Mouse (Mus musculus) embryonic facial prominence, embryonic 15.5 days (tissue): ENCODE data around the gene 4930432K21Rik. TPM values are rescaled to one million over a fixed set of nuclear protein-coding genes. Genes with fewer than 3 reads are reported as not detected.

Source experiments
- ATAC-seq: fragments of 200-750 bp; cut with Nextera tagmentation; 2 replicates; pipeline ENCODE4 v1.8.0; 2017; ENCODE audit warnings: low read depth, moderate TSS enrichment; ENCODE audit not compliant: insufficient number of reproducible peaks, low FRiP score, low TSS enrichment
- H3K27ac ChIP-seq: fragments of 300-500 bp; sonication (generic); replicated peaks from 2 replicates; pipeline ENCODE4 v1.5.1; 2015; ENCODE audit warnings: mild to moderate bottlenecking, inconsistent platforms
- H3K27me3 ChIP-seq: fragments of 300-500 bp; sonication (generic); 2 replicates; pipeline ENCODE4 v1.6.1; 2015; ENCODE audit warnings: inconsistent platforms
- H3K36me3 ChIP-seq: fragments of 300-500 bp; sonication (generic); 2 replicates; pipeline ENCODE4 v1.6.1; 2015; ENCODE audit warnings: mild to moderate bottlenecking, inconsistent platforms
- H3K4me1 ChIP-seq: fragments of 300-500 bp; sonication (generic); 2 replicates; pipeline ENCODE4 v1.6.1; 2015; ENCODE audit warnings: inconsistent platforms
- H3K4me2 ChIP-seq: fragments of 300-500 bp; sonication (generic); replicated peaks from 2 replicates; pipeline ENCODE4 v1.6.1; 2015; ENCODE audit warnings: mild to moderate bottlenecking, inconsistent platforms
- H3K4me3 ChIP-seq: fragments of 300-500 bp; sonication (generic); replicated peaks from 2 replicates; pipeline ENCODE4 v1.5.1; 2015; ENCODE audit warnings: mild to moderate bottlenecking, inconsistent platforms
- H3K9ac ChIP-seq: fragments of 300-500 bp; sonication (generic); 2 replicates; pipeline ENCODE4 v1.6.1; 2015; ENCODE audit warnings: inconsistent platforms
- H3K9me3 ChIP-seq: fragments of 300-500 bp; sonication (generic); replicated peaks from 2 replicates; pipeline ENCODE4 v1.6.1; 2016; ENCODE audit warnings: inconsistent platforms
- WGBS: fragments of 180-500 bp; shearing (Covaris S2); methylation state at CpG from one replicate; pipeline ENCODE4 v1.1.7; 2015; 5-methylcytosine and 5-hydroxymethylcytosine counted together
- polyA plus RNA-seq: library from polyadenylated mRNA; unstranded; fragments of >200 nt; fragmentation: Nextera tagmentation; extraction: Ambion mirVana; gene quantifications from 2 replicates; pipeline ENCODE4 v1.2.1, GENCODE M21; 2015

The 4930432K21Rik gene
- polyA plus RNA-seq, 1 experiment from 2014 or later: 2.3 TPM

- H3K9ac ChIP-seq: no peak overlapping the region
Observed at GRCm38 (mm10) chr8:84149181-84149580, 1.4 kb downstream of the 4930432K21Rik start.

GRCm38 (mm10) chr8:84157620-84158019 lies 9.8 kb downstream of the 4930432K21Rik start:
- Histone ChIP-seq H3K36me3 (0 out of 2 replicates have a peak, but pooled peaks cover 6% of the 10 kb centered on the region), H3K4me3 (no peak overlapping the region), H3K9me3 (no peaks in the 10 kb centered on the region), H3K27me3 (no peaks in the 10 kb centered on the region), H3K9ac (no peak overlapping the region), H3K27ac (no peak overlapping the region), H3K4me1 (no peaks in the 10 kb centered on the region), H3K4me2 (no peak overlapping the region)
- 86% methylated on average over 4 of the region's 4 CpGs for WGBS
- no peak for ATAC-seq

More at GRCm38 (mm10) chr8:84149181-84149580, 1.4 kb downstream of the 4930432K21Rik start:
- no peak for ATAC-seq
- Histone ChIP-seq H3K4me2 (no peak overlapping the region), H3K4me3 (no peak overlapping the region), H3K27me3 (no peaks in the 10 kb centered on the region), H3K36me3 (peaks cover 3% of the 10 kb centered on the region; the same call in 1 of the 2 replicates), H3K9me3 (no peaks in the 10 kb centered on the region), H3K27ac (no peak overlapping the region), H3K4me1 (peaks cover 27% of the 10 kb centered on the region)
- WGBS: 64% methylated on average over 3 of the region's 3 CpGs

- no peak overlapping the region for H3K9ac ChIP-seq
- WGBS: 91% methylated on average over 2 of the region's 2 CpGs
- H3K4me1 ChIP-seq: no peaks in the 10 kb centered on the region
Observed at GRCm38 (mm10) chr8:84167696-84168095, 19.9 kb downstream of the 4930432K21Rik start.

GRCm38 (mm10) chr8:84170096-84170495 lies 22.3 kb downstream of the 4930432K21Rik start:
- 88% methylated on average over 5 of the region's 5 CpGs for WGBS
- Histone ChIP-seq H3K4me2 (no peak overlapping the region), H3K27me3 (no peaks in the 10 kb centered on the region), H3K36me3 (peaks cover 30% of the 10 kb centered on the region), H3K9me3 (no peaks in the 10 kb centered on the region), H3K9ac (no peak overlapping the region), H3K27ac (no peak overlapping the region), H3K4me3 (no peak overlapping the region), H3K4me1 (no peaks in the 10 kb centered on the region)
- ATAC-seq: no peak

More at GRCm38 (mm10) chr8:84167696-84168095, 19.9 kb downstream of the 4930432K21Rik start:
- no peak for ATAC-seq
- H3K36me3 ChIP-seq: peaks cover 20% of the 10 kb centered on the region
- H3K9me3 ChIP-seq: no peaks in the 10 kb centered on the region
- no peaks in the 10 kb centered on the region for H3K27me3 ChIP-seq
- no peak overlapping the region for H3K4me3 ChIP-seq
- no peak overlapping the region for H3K27ac ChIP-seq
- no peak overlapping the region for H3K4me2 ChIP-seq

GRCm38 (mm10) chr8:84173861-84174260 lies 26.0 kb downstream of the 4930432K21Rik start:
- no peak for ATAC-seq
- H3K27ac ChIP-seq: no peak overlapping the region
- H3K9me3 ChIP-seq: no peaks in the 10 kb centered on the region
- no peak overlapping the region for H3K4me3 ChIP-seq
- no peaks in the 10 kb centered on the region for H3K27me3 ChIP-seq
- WGBS: 83% methylated on average over 6 of the region's 6 CpGs
- H3K9ac ChIP-seq: no peak overlapping the region
- peaks cover 37% of the 10 kb centered on the region for H3K36me3 ChIP-seq
- peaks cover 7% of the 10 kb centered on the region for H3K4me1 ChIP-seq
- no peak overlapping the region for H3K4me2 ChIP-seq

- no peak for ATAC-seq
- Histone ChIP-seq H3K4me3 (no peak overlapping the region), H3K36me3 (peaks cover 29% of the 10 kb centered on the region), H3K27me3 (no peaks in the 10 kb centered on the region), H3K27ac (no peak overlapping the region), H3K9ac (no peak overlapping the region), H3K4me1 (peaks cover 29% of the 10 kb centered on the region), H3K9me3 (no peaks in the 10 kb centered on the region), H3K4me2 (no peak overlapping the region)
- WGBS: 34% methylated on average over 3 of the region's 3 CpGs
Observed at GRCm38 (mm10) chr8:84176560-84176959, 28.7 kb downstream of the 4930432K21Rik start.

- WGBS: 88% methylated on average over 3 of the region's 3 CpGs
- Histone ChIP-seq H3K4me3 (no peak overlapping the region), H3K27ac (no peak overlapping the region), H3K9ac (no peak overlapping the region), H3K27me3 (no peaks in the 10 kb centered on the region), H3K9me3 (no peaks in the 10 kb centered on the region), H3K4me2 (no peak overlapping the region), H3K36me3 (peaks cover 20% of the 10 kb centered on the region), H3K4me1 (peaks cover 37% of the 10 kb centered on the region)
- ATAC-seq: no peak
Observed at GRCm38 (mm10) chr8:84177405-84177804, 29.6 kb downstream of the 4930432K21Rik start.

GRCm38 (mm10) chr8:84178592-84178991 lies 30.8 kb downstream of the 4930432K21Rik start:
- no peak overlapping the region for H3K4me2 ChIP-seq
- H3K27ac ChIP-seq: no peak overlapping the region
- peaks cover 45% of the 10 kb centered on the region for H3K4me1 ChIP-seq
- no peaks in the 10 kb centered on the region for H3K27me3 ChIP-seq
- peaks cover 11% of the 10 kb centered on the region; the same call in 1 of the 2 replicates for H3K36me3 ChIP-seq
- no peak overlapping the region for H3K4me3 ChIP-seq
- no peaks in the 10 kb centered on the region for H3K9me3 ChIP-seq
- H3K9ac ChIP-seq: no peak overlapping the region
- 76% methylated on average over 8 of the region's 8 CpGs for WGBS
- ATAC-seq: no peak

GRCm38 (mm10) chr8:84179946-84180345 lies 32.1 kb downstream of the 4930432K21Rik start:
- H3K9ac ChIP-seq: 0 out of 2 replicates have a peak overlapping the region, but pooled peaks have one; percentile 18
- peak overlapping the region; percentile 23 for H3K4me3 ChIP-seq
- H3K27ac ChIP-seq: peak overlapping the region; percentile 28; the same call in 1 of the 2 replicates
- no peak for ATAC-seq
- H3K4me2 ChIP-seq: peak overlapping the region; percentile 40
- 18% methylated on average over 4 of the region's 4 CpGs for WGBS
- peaks cover 9% of the 10 kb centered on the region; the same call in 1 of the 2 replicates for H3K36me3 ChIP-seq
- peaks cover 56% of the 10 kb centered on the region for H3K4me1 ChIP-seq
- H3K27me3 ChIP-seq: no peaks in the 10 kb centered on the region
- H3K9me3 ChIP-seq: no peaks in the 10 kb centered on the region

- H3K9ac ChIP-seq: 0 out of 2 replicates have a peak overlapping the region, but pooled peaks have one; percentile 18
- H3K4me2 ChIP-seq: peak overlapping the region; percentile 40
- no peaks in the 10 kb centered on the region for H3K27me3 ChIP-seq
- peak; percentile 44; the same call in 1 of the 2 replicates for ATAC-seq
- H3K27ac ChIP-seq: peak overlapping the region; percentile 63; the same call in 1 of the 2 replicates
- no peaks in the 10 kb centered on the region for H3K9me3 ChIP-seq
- peaks cover 57% of the 10 kb centered on the region for H3K4me1 ChIP-seq
- H3K4me3 ChIP-seq: peak overlapping the region; percentile 23
- 3% methylated on average over 16 of the region's 16 CpGs for WGBS
- 0 out of 2 replicates have a peak, but pooled peaks cover 3% of the 10 kb centered on the region for H3K36me3 ChIP-seq
Observed at GRCm38 (mm10) chr8:84180530-84181190, 32.8 kb downstream of the 4930432K21Rik start.

- peak overlapping the region; percentile 90 for H3K27ac ChIP-seq
- no peak for ATAC-seq
- peak overlapping the region; percentile 85 for H3K4me2 ChIP-seq
- 0 out of 2 replicates have a peak, but pooled peaks cover 3% of the 10 kb centered on the region for H3K36me3 ChIP-seq
- H3K4me3 ChIP-seq: peak overlapping the region; percentile 71
- H3K27me3 ChIP-seq: no peaks in the 10 kb centered on the region
- H3K4me1 ChIP-seq: peaks cover 59% of the 10 kb centered on the region
- peak overlapping the region; percentile 92; the same call in 1 of the 2 replicates for H3K9ac ChIP-seq
- no peaks in the 10 kb centered on the region for H3K9me3 ChIP-seq
- WGBS: 42% methylated on average over 4 of the region's 4 CpGs
Observed at GRCm38 (mm10) chr8:84182833-84183232, 35.0 kb downstream of the 4930432K21Rik start.
